Mouse (Mus musculus) heart, adult 2 months (tissue): ENCODE measurements at regions not wholly inside any gene's neighbourhood (a gene's known extent, or its start where the extent isn't known, plus 50 kb on each side); places are given as distances from the start of the nearest gene placed in this dataset.

Source experiments
- CTCF ChIP-seq: fragments of 200-600 bp; IDR thresholded peaks from 2 replicates; pipeline ENCODE4 v1.8.1; 2022; ENCODE audit warnings: antibody characterized with exemption, mild to moderate bottlenecking, moderate library complexity
- POLR2A ChIP-seq: fragments of 200-500 bp; IDR thresholded peaks from 2 replicates; pipeline ENCODE4 v1.6.1; 2011; ENCODE audit warnings: mild to moderate bottlenecking, low read depth, low read length, control low read depth; ENCODE audit not compliant: insufficient read depth

GRCm38 (mm10) chr6:94927811-94928210 lies 189.2 kb upstream of the Kbtbd8 start:
- TF ChIP-seq CTCF (no peak), POLR2A (no peak)
